Mouse (Mus musculus): Measurements from ENCODE around the gene Anxa9. TPM values are rescaled to one million over a fixed set of nuclear protein-coding genes. Genes with fewer than 3 reads are reported as not detected.

Anxa9 gene
- total and polyA plus RNA-seq, 3 experiments: 1.5 to 4.1 (median 2.5) TPM

GRCm38 (mm10) chr3:95270766-95271364, 36.1 kb downstream of the Anxa9 start:
- Histone ChIP-seq H3K9ac (ENCODE audit: insufficient read depth, low read depth) (no peak overlapping the region), H3K79me2 (replicated peaks; ENCODE audit: control insufficient read depth, extremely low read depth, insufficient read depth, poor library complexity, severe bottlenecking) (no peaks in the 10 kb centered on the region), H3K9me3 (replicated peaks; ENCODE audit: low read length) (peaks cover 2% of the 10 kb centered on the region), H3K36me3 (replicated peaks in 1 of 2; ENCODE audit: control insufficient read depth in 1 of 2, insufficient read depth in 1 of 2, low read length in 1 of 2) (peaks cover 8 to 49% of the 10 kb centered on the region in 2 experiments), H3K4me2 (ENCODE audit: insufficient read depth, low read depth, poor library complexity, severe bottlenecking) (no peak overlapping the region), H3K4me3 (replicated peaks in 1 of 3; ENCODE audit: low read depth in 2 of 3, low read length in 2 of 3, poor library complexity in 1 of 3) (no peak overlapping the region), H3K27ac (ENCODE audit: insufficient read depth, low read depth) (no peak overlapping the region), H3K4me1 (ENCODE audit: control insufficient read depth in 1 of 2, insufficient read depth in 2 of 2) (peaks cover 0 to 8% of the 10 kb centered on the region in 2 experiments; a peak in 2 of 4 replicates), H3K27me3 (replicated peaks) (no peaks in the 10 kb centered on the region)
- in situ Hi-C loops (cut with MboI; ENCODE audit: low pct_ligation_motif_present, low pct_unique_long_range_greater_than_20kb, low sequenced_read_pairs) (no loop called here), dilution Hi-C loops (cut with MboI; ENCODE audit: extremely low pct_ligation_motif_present, extremely low pct_unique_long_range_greater_than_20kb, low sequenced_read_pairs) (no loop called here)
- DNase-seq (ENCODE audit: extremely low read depth): no peak
- TF ChIP-seq CHD2 (IDR thresholded peaks at IDR 0.05; ENCODE audit: low read length): no peak

GRCm38 (mm10) chr3:95269789-95270188, 37.2 kb downstream of the Anxa9 start:
- in situ Hi-C loops (cut with MboI; ENCODE audit: low pct_ligation_motif_present, low pct_unique_long_range_greater_than_20kb, low sequenced_read_pairs) (loop anchor here (5.0 kb wide), 1 partner anchor 137 kb away; the partner anchor contains the start of genes Lysmd1 and Scnm1), dilution Hi-C loops (cut with MboI; ENCODE audit: extremely low pct_ligation_motif_present, extremely low pct_unique_long_range_greater_than_20kb, low sequenced_read_pairs) (no loop called here)
- H3K27me3 ChIP-seq (replicated peaks): no peaks in the 10 kb centered on the region
- H3K4me3 ChIP-seq (replicated peaks in 1 of 3; ENCODE audit: low read depth in 2 of 3, low read length in 2 of 3, poor library complexity in 1 of 3): no peak overlapping the region
- no peaks in the 10 kb centered on the region; a peak in 1 of 4 replicates for H3K4me1 ChIP-seq (ENCODE audit: control insufficient read depth in 1 of 2, insufficient read depth in 2 of 2)
- DNase-seq (ENCODE audit: extremely low read depth): no peak
- H3K9me3 ChIP-seq (replicated peaks; ENCODE audit: low read length): peaks cover 2% of the 10 kb centered on the region
- H3K36me3 ChIP-seq (replicated peaks in 1 of 2; ENCODE audit: control insufficient read depth in 1 of 2, insufficient read depth in 1 of 2, low read length in 1 of 2): peaks cover 8 to 53% of the 10 kb centered on the region in 2 experiments
- TF ChIP-seq JUN (IDR thresholded peaks at IDR 0.05; ENCODE audit: insufficient read depth, low read depth, low read length): no peak
- TF ChIP-seq MAFK (IDR thresholded peaks at IDR 0.05; ENCODE audit: insufficient replicate concordance, low read length): no peak
- no peak for TF ChIP-seq CTCF (conservative IDR thresholded peaks at IDR 0.05 in 1 of 2, IDR thresholded peaks at IDR 0.05 in 1 of 2; ENCODE audit: low read depth in 2 of 2, low read length in 2 of 2)
- TF ChIP-seq ZMIZ1 (IDR thresholded peaks at IDR 0.05; ENCODE audit: low read depth, low read length): no peak
- TF ChIP-seq IRF4 (IDR thresholded peaks at IDR 0.05; ENCODE audit: low read depth, low read length): no peak
- TF ChIP-seq MAX (IDR thresholded peaks at IDR 0.05; ENCODE audit: low read length): no peak
- no peak for TF ChIP-seq RCOR1 (conservative IDR thresholded peaks at IDR 0.05; ENCODE audit: low read depth, low read length)
- no peak for TF ChIP-seq RAD21 (IDR thresholded peaks at IDR 0.05; ENCODE audit: low read depth, low read length)
- TF ChIP-seq KAT2A (IDR thresholded peaks at IDR 0.05; ENCODE audit: insufficient replicate concordance, low read length): no peak
- no peak for TF ChIP-seq CHD2 (IDR thresholded peaks at IDR 0.05; ENCODE audit: low read length)
- no peak for TF ChIP-seq NRF1 (IDR thresholded peaks at IDR 0.05; ENCODE audit: low read depth, low read length)
- no peak for TF ChIP-seq ZKSCAN1 (IDR thresholded peaks at IDR 0.05; ENCODE audit: borderline replicate concordance, low read depth, low read length)
- no peak for TF ChIP-seq ZC3H11A (IDR thresholded peaks at IDR 0.05; ENCODE audit: low read depth, low read length)
- TF ChIP-seq ZNF384 (IDR thresholded peaks at IDR 0.05; ENCODE audit: low read depth, low read length): no peak
- no peak for TF ChIP-seq ETS1 (conservative IDR thresholded peaks at IDR 0.05; ENCODE audit: low read depth, low read length)
- no peak for TF ChIP-seq USF2 (conservative IDR thresholded peaks at IDR 0.05; ENCODE audit: low read depth, low read length)
- TF ChIP-seq EP300 (IDR thresholded peaks at IDR 0.05; ENCODE audit: low read length): no peak
- no peak for TF ChIP-seq UBTF (IDR thresholded peaks at IDR 0.05; ENCODE audit: low read depth, low read length)
- no peak for TF ChIP-seq MXI1 (IDR thresholded peaks at IDR 0.05; ENCODE audit: low read depth, low read length)
- H3K27ac ChIP-seq (ENCODE audit: insufficient read depth, low read depth): no peak overlapping the region
- H3K4me2 ChIP-seq (ENCODE audit: insufficient read depth, low read depth, poor library complexity, severe bottlenecking): no peak overlapping the region
- no peak overlapping the region for H3K9ac ChIP-seq (ENCODE audit: insufficient read depth, low read depth)
- no peaks in the 10 kb centered on the region for H3K79me2 ChIP-seq (replicated peaks; ENCODE audit: control insufficient read depth, extremely low read depth, insufficient read depth, poor library complexity, severe bottlenecking)

Data from CH12.LX (cell line).